Mouse (Mus musculus) heart, postnatal 0 days (tissue): Measurements from ENCODE around the gene Pin4.

Experiments used
- CTCF ChIP-seq: IDR thresholded peaks from 2 replicates; pipeline ENCODE4 v1.5.1; 2016; ENCODE audit warnings: antibody characterized with exemption, control low read depth, low read depth
- EP300 ChIP-seq: IDR thresholded peaks from 2 replicates; pipeline ENCODE4 v1.6.1; 2016; ENCODE audit warnings: antibody characterized with exemption, low read depth

DNA sequence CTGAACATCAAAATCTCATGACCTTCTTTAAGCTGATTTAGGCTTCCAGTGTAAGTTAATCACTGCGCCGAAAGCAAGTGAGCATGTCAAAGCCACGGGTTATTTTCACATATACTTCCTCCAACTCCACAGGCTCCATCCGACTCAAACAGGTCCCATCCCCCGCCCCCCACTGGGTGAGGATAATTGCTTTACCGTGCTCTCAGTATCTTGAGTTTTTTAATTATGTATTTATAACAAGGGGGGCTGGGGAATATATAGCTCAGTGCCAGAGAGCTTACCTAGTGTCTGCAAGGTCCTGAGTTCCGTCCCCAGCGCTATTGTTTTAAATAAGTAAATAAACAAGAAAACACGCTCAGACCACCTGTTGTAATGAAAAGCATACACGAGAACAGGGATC is 38.2 kb upstream of the Pin4 start:
- TF ChIP-seq EP300: no peak
- TF ChIP-seq CTCF: no peak
